Mouse (Mus musculus): ENCODE results near the gene Lims1. TPM values are rescaled to one million over a fixed set of nuclear protein-coding genes. Genes with fewer than 3 reads are reported as not detected.
"Not testable (repeated sequence)": the region's sequence is repeated elsewhere in the genome, so short reads cannot be mapped to it uniquely, and the experiment has no call there.

Gene Lims1
- polyA plus RNA-seq, 1 experiment = 23.0 TPM

DNA sequence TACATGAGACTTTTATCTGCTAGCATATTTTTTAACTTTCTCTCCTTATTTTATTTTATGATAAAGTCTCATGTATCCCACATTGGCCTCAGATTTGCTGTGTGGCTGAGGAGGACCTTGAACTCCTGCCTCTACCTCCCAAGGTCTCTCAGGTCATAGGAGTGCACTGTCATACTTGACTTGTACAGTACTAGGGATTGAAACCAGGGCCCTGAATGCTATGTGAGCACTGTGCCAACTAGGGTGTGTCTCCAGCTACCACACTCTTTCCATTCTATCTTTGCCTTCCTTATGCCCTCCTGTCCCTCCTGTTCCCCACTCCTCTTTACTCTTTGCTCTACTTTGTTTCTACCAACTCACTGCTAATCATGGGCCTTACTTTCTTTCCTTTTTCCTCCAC, 7.4 kb downstream of the Lims1 start:
- no peaks in the 10 kb centered on the region for H3K27me3 ChIP-seq (ENCODE audit: control insufficient read depth, insufficient read depth, insufficient read length)
- no peak overlapping the region for H3K4me3 ChIP-seq
- H3K4me2 ChIP-seq (ENCODE audit: low read depth) = peak overlapping the region; percentile 61
- no peak overlapping the region for H3ac ChIP-seq (ENCODE audit: control insufficient read depth, insufficient read length)
- no peak for TF ChIP-seq MYOD1 (IDR thresholded peaks at IDR 0.05; ENCODE audit: control insufficient read depth in 1 of 3, insufficient read length in 2 of 3, low read depth in 2 of 3)
- TF ChIP-seq POLR2AphosphoS2 (IDR thresholded peaks at IDR 0.05; ENCODE audit: insufficient read length, low read depth) = peak; percentile 20
- TF ChIP-seq REST (IDR thresholded peaks at IDR 0.05; ENCODE audit: insufficient read depth, insufficient read length) = no peak
- no peak for TF ChIP-seq MAX (IDR thresholded peaks at IDR 0.05; ENCODE audit: low read depth)
- no peak for TF ChIP-seq E2F4 (IDR thresholded peaks at IDR 0.05; ENCODE audit: insufficient read depth)
- no peaks in the 10 kb centered on the region for H3K36me3 ChIP-seq (ENCODE audit: control insufficient read depth, insufficient read depth)
- peaks cover 98% of the 10 kb centered on the region for H3K79me2 ChIP-seq (ENCODE audit: control insufficient read depth, insufficient read depth)

- no peaks in the 10 kb centered on the region for H3K36me3 ChIP-seq (ENCODE audit: control insufficient read depth, insufficient read depth)
- no peaks in the 10 kb centered on the region for H3K27me3 ChIP-seq (ENCODE audit: control insufficient read depth, insufficient read depth, insufficient read length)
Observed at GRCm38 (mm10) chr10:58331741-58332140, 8.5 kb downstream of the Lims1 start.

DNA sequence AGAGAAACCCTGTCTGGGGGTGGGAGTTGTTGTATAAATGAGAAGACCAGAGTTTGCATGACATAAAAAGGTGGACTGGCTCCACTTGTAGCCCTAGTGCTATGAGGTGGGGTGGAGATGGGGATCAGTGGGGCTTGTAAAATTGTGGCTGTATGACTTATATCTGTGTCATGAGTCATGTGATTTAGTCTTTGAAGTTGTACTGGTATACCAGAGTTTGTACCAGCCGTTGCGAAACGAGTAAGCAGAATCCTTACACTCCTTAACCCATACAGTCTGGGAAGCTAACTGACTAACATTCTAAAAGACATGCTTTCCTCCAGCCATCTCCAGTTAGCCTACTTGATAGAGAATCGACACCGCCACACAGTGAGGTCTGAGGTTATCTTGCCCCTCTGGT, 10.1 kb downstream of the Lims1 start:
- no peak for TF ChIP-seq TCF12 (IDR thresholded peaks at IDR 0.05; ENCODE audit: insufficient read depth, poor library complexity, severe bottlenecking)
- no peak for TF ChIP-seq E2F4 (IDR thresholded peaks at IDR 0.05; ENCODE audit: insufficient read depth)
- no peak for TF ChIP-seq POLR2AphosphoS2 (IDR thresholded peaks at IDR 0.05; ENCODE audit: insufficient read length, low read depth)
- no peak for TF ChIP-seq MYOD1 (IDR thresholded peaks at IDR 0.05; ENCODE audit: control insufficient read depth in 1 of 3, insufficient read length in 2 of 3, low read depth in 2 of 3)
- peak; percentile 95 for TF ChIP-seq CEBPB (IDR thresholded peaks at IDR 0.05; ENCODE audit: insufficient read depth, poor library complexity, severe bottlenecking)
- peak; percentile 80 for TF ChIP-seq USF1 (IDR thresholded peaks at IDR 0.05; ENCODE audit: low read depth)
- no peak for TF ChIP-seq MAX (IDR thresholded peaks at IDR 0.05; ENCODE audit: low read depth)
- peak overlapping the region; percentile 59 for H3K4me2 ChIP-seq (ENCODE audit: low read depth)
- no peak overlapping the region for H3K4me3 ChIP-seq
- H3K27me3 ChIP-seq (ENCODE audit: control insufficient read depth, insufficient read depth, insufficient read length) = no peaks in the 10 kb centered on the region
- H3ac ChIP-seq (ENCODE audit: control insufficient read depth, insufficient read length) = no peak overlapping the region
- peaks cover 98% of the 10 kb centered on the region for H3K79me2 ChIP-seq (ENCODE audit: control insufficient read depth, insufficient read depth)
- no peaks in the 10 kb centered on the region for H3K36me3 ChIP-seq (ENCODE audit: control insufficient read depth, insufficient read depth)

More at GRCm38 (mm10) chr10:58331741-58332140, 8.5 kb downstream of the Lims1 start:
- Histone ChIP-seq H3K79me2 (ENCODE audit: control insufficient read depth, insufficient read depth) (peaks cover 98% of the 10 kb centered on the region), H3ac (ENCODE audit: control insufficient read depth, insufficient read length) (no peak overlapping the region), H3K4me2 (ENCODE audit: low read depth) (peak overlapping the region; percentile 61), H3K4me3 (no peak overlapping the region)
- TF ChIP-seq POLR2A (IDR thresholded peaks at IDR 0.05; ENCODE audit: insufficient read length, low read depth) (no peak), MYOG (IDR thresholded peaks at IDR 0.05; ENCODE audit: control insufficient read depth in 1 of 3, insufficient read depth in 1 of 3, insufficient read length in 2 of 3, low read depth in 2 of 3) (no peak), POLR2AphosphoS2 (IDR thresholded peaks at IDR 0.05; ENCODE audit: insufficient read length, low read depth) (no peak), TCF3 (IDR thresholded peaks at IDR 0.05; ENCODE audit: insufficient read length, low read depth) (no peak), CEBPB (IDR thresholded peaks at IDR 0.05; ENCODE audit: insufficient read depth, poor library complexity, severe bottlenecking) (peak; percentile 73), E2F4 (IDR thresholded peaks at IDR 0.05; ENCODE audit: insufficient read depth) (no peak), MAX (IDR thresholded peaks at IDR 0.05; ENCODE audit: low read depth) (peak; percentile 19), MYOD1 (IDR thresholded peaks at IDR 0.05; ENCODE audit: control insufficient read depth in 1 of 3, insufficient read length in 2 of 3, low read depth in 2 of 3) (no peak), USF1 (IDR thresholded peaks at IDR 0.05; ENCODE audit: low read depth) (no peak), SRF (IDR thresholded peaks at IDR 0.05; ENCODE audit: control insufficient read depth, insufficient read length, low read depth) (no peak), REST (IDR thresholded peaks at IDR 0.05; ENCODE audit: insufficient read depth, insufficient read length) (no peak)

DNA sequence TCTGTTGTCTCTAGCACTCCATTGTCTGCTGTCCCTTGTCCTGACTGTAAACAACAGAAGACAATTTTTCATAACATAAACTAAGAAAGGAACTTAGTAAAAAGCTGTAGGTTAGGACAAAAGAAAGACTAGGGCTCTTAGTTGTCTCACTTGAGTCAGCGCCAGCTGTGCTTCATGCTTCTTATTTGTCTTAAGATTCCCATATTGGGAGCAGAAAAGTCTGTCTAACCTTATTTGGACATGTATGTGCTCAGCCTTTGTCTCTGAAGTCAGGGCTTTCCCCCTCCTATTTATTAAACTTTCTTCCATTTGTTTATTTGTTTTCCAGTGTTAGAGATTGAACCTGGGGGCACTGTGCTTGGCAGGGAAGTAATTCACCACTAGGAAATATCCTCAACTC, 12.9 kb downstream of the Lims1 start:
- Histone ChIP-seq H3K4me2 (ENCODE audit: low read depth) (no peak overlapping the region), H3ac (ENCODE audit: control insufficient read depth, insufficient read length) (no peak overlapping the region), H3K79me2 (ENCODE audit: control insufficient read depth, insufficient read depth) (peaks cover 98% of the 10 kb centered on the region), H3K27me3 (ENCODE audit: control insufficient read depth, insufficient read depth, insufficient read length) (no peaks in the 10 kb centered on the region), H3K36me3 (ENCODE audit: control insufficient read depth, insufficient read depth) (no peaks in the 10 kb centered on the region), H3K4me3 (no peak overlapping the region)
- TF ChIP-seq SRF (IDR thresholded peaks at IDR 0.05; ENCODE audit: control insufficient read depth, insufficient read length, low read depth) (peak; percentile 57), TCF3 (IDR thresholded peaks at IDR 0.05; ENCODE audit: insufficient read length, low read depth) (no peak)

DNA sequence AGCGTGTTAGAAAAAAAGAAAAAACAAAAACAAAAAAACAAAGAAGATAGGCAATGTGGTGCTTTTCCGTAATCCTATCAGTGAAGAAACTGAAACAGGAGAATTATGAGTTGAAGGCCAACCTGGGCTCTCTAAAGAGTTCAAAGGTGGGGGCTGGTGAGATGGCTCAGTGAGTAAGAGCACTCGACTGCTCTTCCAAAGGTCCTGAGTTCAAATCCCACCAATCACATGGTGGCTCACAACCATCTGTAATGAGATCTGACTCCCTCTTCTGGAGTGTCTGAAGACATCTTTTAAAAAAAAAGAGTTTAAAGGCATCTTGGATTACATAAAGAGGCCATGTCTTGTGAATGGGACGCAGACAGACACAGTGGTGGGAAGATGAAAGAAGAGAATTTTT, 13.8 kb downstream of the Lims1 start:
- not testable (repeated sequence) for H3K36me3 ChIP-seq (ENCODE audit: control insufficient read depth, insufficient read depth); H3K4me2 ChIP-seq (ENCODE audit: low read depth); H3K4me3 ChIP-seq; H3K27me3 ChIP-seq (ENCODE audit: control insufficient read depth, insufficient read depth, insufficient read length); H3ac ChIP-seq (ENCODE audit: control insufficient read depth, insufficient read length)
- H3K79me2 ChIP-seq (ENCODE audit: control insufficient read depth, insufficient read depth) = peaks cover 100% of the 10 kb centered on the region

- H3K4me3 ChIP-seq = no peak overlapping the region
- H3K4me2 ChIP-seq (ENCODE audit: low read depth) = peak overlapping the region; percentile 14
- H3K79me2 ChIP-seq (ENCODE audit: control insufficient read depth, insufficient read depth) = peaks cover 100% of the 10 kb centered on the region
- no peak for TF ChIP-seq TCF12 (IDR thresholded peaks at IDR 0.05; ENCODE audit: insufficient read depth, poor library complexity, severe bottlenecking)
- TF ChIP-seq MAX (IDR thresholded peaks at IDR 0.05; ENCODE audit: low read depth) = no peak
- no peak for TF ChIP-seq MYOG (IDR thresholded peaks at IDR 0.05; ENCODE audit: control insufficient read depth in 1 of 3, insufficient read depth in 1 of 3, insufficient read length in 2 of 3, low read depth in 2 of 3)
- no peak for TF ChIP-seq SRF (IDR thresholded peaks at IDR 0.05; ENCODE audit: control insufficient read depth, insufficient read length, low read depth)
- TF ChIP-seq CEBPB (IDR thresholded peaks at IDR 0.05; ENCODE audit: insufficient read depth, poor library complexity, severe bottlenecking) = no peak
- TF ChIP-seq USF1 (IDR thresholded peaks at IDR 0.05; ENCODE audit: low read depth) = no peak
- TF ChIP-seq MYOD1 (IDR thresholded peaks at IDR 0.05; ENCODE audit: control insufficient read depth in 1 of 3, insufficient read length in 2 of 3, low read depth in 2 of 3) = no peak
- no peak for TF ChIP-seq TCF3 (IDR thresholded peaks at IDR 0.05; ENCODE audit: insufficient read length, low read depth)
- no peak for TF ChIP-seq REST (IDR thresholded peaks at IDR 0.05; ENCODE audit: insufficient read depth, insufficient read length)
- no peak for TF ChIP-seq E2F4 (IDR thresholded peaks at IDR 0.05; ENCODE audit: insufficient read depth)
- TF ChIP-seq POLR2A (IDR thresholded peaks at IDR 0.05; ENCODE audit: insufficient read length, low read depth) = no peak
- no peak for TF ChIP-seq POLR2AphosphoS2 (IDR thresholded peaks at IDR 0.05; ENCODE audit: insufficient read length, low read depth)
- no peaks in the 10 kb centered on the region for H3K36me3 ChIP-seq (ENCODE audit: control insufficient read depth, insufficient read depth)
- H3K27me3 ChIP-seq (ENCODE audit: control insufficient read depth, insufficient read depth, insufficient read length) = no peaks in the 10 kb centered on the region
- no peak overlapping the region for H3ac ChIP-seq (ENCODE audit: control insufficient read depth, insufficient read length)
Observed at GRCm38 (mm10) chr10:58338590-58338989, 15.3 kb downstream of the Lims1 start.
